Mouse (Mus musculus) testis, adult 2 months (tissue): ENCODE results near the gene Acox1.

Experiments
- CTCF ChIP-seq: fragments of 200-500 bp; IDR thresholded peaks from 2 replicates; pipeline ENCODE4 v1.5.1; 2012; ENCODE audit warnings: low read depth, mild to moderate bottlenecking, inconsistent platforms, low read length, moderate library complexity; ENCODE audit not compliant: control insufficient read depth, insufficient read depth, insufficient replicate concordance
- POLR2A ChIP-seq: fragments of 200-500 bp; IDR thresholded peaks from 2 replicates; pipeline ENCODE4 v1.6.1; 2012; ENCODE audit warnings: low read depth, mild to moderate bottlenecking, inconsistent platforms, low read length, moderate library complexity; ENCODE audit not compliant: control insufficient read depth

GRCm38 (mm10) chr11:116215991-116216390 lies 17.1 kb upstream of the Acox1 start:
- TF ChIP-seq POLR2A (no peak), CTCF (no peak)
